Mouse (Mus musculus): ENCODE results near the gene Grin2d.

Gene Grin2d

GRCm38 (mm10) chr7:45809276-45810075 lies 68.7 kb downstream of the Grin2d start:
- no peak for DNase-seq (ENCODE audit: extremely low read depth, low read depth, low spot score)

GRCm38 (mm10) chr7:45808471-45808870 lies 69.7 kb downstream of the Grin2d start:
- no peak for DNase-seq (ENCODE audit: extremely low read depth, low read depth, low spot score)

GRCm38 (mm10) chr7:45805941-45806340 lies 72.2 kb downstream of the Grin2d start:
- DNase-seq (ENCODE audit: extremely low read depth, low read depth, low spot score) = no peak

GRCm38 (mm10) chr7:45802551-45802950 lies 75.6 kb downstream of the Grin2d start:
- no peak for DNase-seq (ENCODE audit: extremely low read depth, low read depth, low spot score)

GRCm38 (mm10) chr7:45801348-45801747 lies 76.8 kb downstream of the Grin2d start:
- DNase-seq (ENCODE audit: extremely low read depth, low read depth, low spot score) = no peak

- DNase-seq (ENCODE audit: extremely low read depth, low read depth, low spot score) = no peak
Observed at GRCm38 (mm10) chr7:45800546-45801204, 77.5 kb downstream of the Grin2d start.

- no peak for DNase-seq (ENCODE audit: extremely low read depth, low read depth, low spot score)
Observed at GRCm38 (mm10) chr7:45800001-45800400, 78.2 kb downstream of the Grin2d start.

GRCm38 (mm10) chr7:45798931-45799330 lies 79.2 kb downstream of the Grin2d start:
- no peak for DNase-seq (ENCODE audit: extremely low read depth, low read depth, low spot score)

GRCm38 (mm10) chr7:45798511-45798836 lies 79.7 kb downstream of the Grin2d start:
- no peak for DNase-seq (ENCODE audit: extremely low read depth, low read depth, low spot score)

- DNase-seq (ENCODE audit: extremely low read depth, low read depth, low spot score) = no peak
Observed at GRCm38 (mm10) chr7:45797661-45798510, 80.3 kb downstream of the Grin2d start.

GRCm38 (mm10) chr7:45796950-45797349 lies 81.2 kb downstream of the Grin2d start:
- no peak for DNase-seq (ENCODE audit: extremely low read depth, low read depth, low spot score)

GRCm38 (mm10) chr7:45794971-45795370 lies 83.2 kb downstream of the Grin2d start:
- DNase-seq (ENCODE audit: extremely low read depth, low read depth, low spot score) = no peak

- no peak for DNase-seq (ENCODE audit: extremely low read depth, low read depth, low spot score)
Observed at GRCm38 (mm10) chr7:45793969-45794585, 84.1 kb downstream of the Grin2d start.

- DNase-seq (ENCODE audit: extremely low read depth, low read depth, low spot score) = no peak
Observed at GRCm38 (mm10) chr7:45793240-45793639, 84.9 kb downstream of the Grin2d start.

- no peak for DNase-seq (ENCODE audit: extremely low read depth, low read depth, low spot score)
Observed at GRCm38 (mm10) chr7:45791756-45792490, 86.3 kb downstream of the Grin2d start.

GRCm38 (mm10) chr7:45790721-45791120 lies 87.5 kb downstream of the Grin2d start:
- no peak for DNase-seq (ENCODE audit: extremely low read depth, low read depth, low spot score)

- DNase-seq (ENCODE audit: extremely low read depth, low read depth, low spot score) = no peak
Observed at GRCm38 (mm10) chr7:45787642-45788041, 90.5 kb downstream of the Grin2d start.

- no peak for DNase-seq (ENCODE audit: extremely low read depth, low read depth, low spot score)
Observed at GRCm38 (mm10) chr7:45786661-45787413, 91.3 kb downstream of the Grin2d start.

GRCm38 (mm10) chr7:45786136-45786578 lies 92.0 kb downstream of the Grin2d start:
- DNase-seq (ENCODE audit: extremely low read depth, low read depth, low spot score) = no peak

Measured in fat pad, adult 2 months (tissue).